Mouse (Mus musculus): ENCODE results near the gene Lyve1.

GRCm38 (mm10) chr7:110823076-110823475, 40.0 kb downstream of the Lyve1 start:
- TF ChIP-seq CTCF (IDR thresholded peaks at IDR 0.05; ENCODE audit: low read depth) = no peak
- no peak for TF ChIP-seq EP300 (IDR thresholded peaks at IDR 0.05; ENCODE audit: low read depth)
